Mouse (Mus musculus): ENCODE measurements around the gene Lamp2. TPM values are rescaled to one million over a fixed set of nuclear protein-coding genes. Genes with fewer than 3 reads are reported as not detected.
A peak's percentile ranks its signal among the peaks of the same experiment; 100 is the strongest.

Gene Lamp2
- total RNA-seq, 1 experiment, result 33.1 TPM

DNA sequence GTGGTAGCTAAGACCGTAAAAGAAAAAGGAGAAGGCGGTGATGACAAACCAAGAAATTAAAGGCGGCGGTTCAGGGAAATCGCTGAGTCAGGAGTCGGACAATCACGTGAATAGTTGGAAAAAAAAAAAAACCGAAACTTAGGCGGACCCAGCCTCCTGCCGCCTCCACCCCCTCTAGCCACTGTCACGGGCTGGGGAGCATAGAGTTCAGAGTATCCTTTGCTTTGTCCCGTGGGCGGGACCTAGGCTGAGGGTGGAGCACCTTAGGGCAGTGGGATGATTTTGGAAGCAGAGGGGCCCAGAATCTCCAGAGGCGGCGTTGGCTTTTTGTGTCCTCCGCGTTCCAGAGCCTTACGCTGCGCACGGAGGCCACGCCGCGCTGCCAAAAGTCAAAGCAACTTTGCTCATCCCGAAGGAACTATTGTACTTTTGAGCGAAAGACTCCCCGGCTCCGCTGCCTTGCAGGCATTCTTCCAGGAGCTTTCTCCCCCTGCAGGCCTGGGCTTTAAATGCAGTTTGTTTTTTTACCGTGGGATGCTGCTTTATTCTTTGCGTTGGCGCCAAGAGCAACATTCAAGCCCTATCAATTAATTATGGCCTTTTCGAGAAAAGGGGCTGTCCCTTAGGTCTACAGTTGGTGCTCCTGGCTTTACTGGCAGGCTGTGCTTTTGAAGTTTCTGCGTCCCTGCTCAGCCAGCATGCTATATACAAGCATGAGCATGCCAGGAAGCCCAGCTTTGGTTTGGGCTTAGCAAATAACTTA lies 17.5 kb upstream of the Lamp2 start:
- H3K36me3 ChIP-seq (ENCODE audit: control insufficient read depth, insufficient read depth, low read length, poor library complexity, severe bottlenecking), result no peaks in the 10 kb centered on the region
- H3K9ac ChIP-seq (ENCODE audit: insufficient read depth, low read depth, low read length, poor library complexity, severe bottlenecking), result peak overlapping the region; percentile 78
- DNase-seq (ENCODE audit: low read depth, low spot score), result peak; percentile 79
- no peaks in the 10 kb centered on the region for H3K9me3 ChIP-seq (ENCODE audit: control insufficient read depth, insufficient read depth, low read depth, low read length)
- H3K4me3 ChIP-seq (ENCODE audit: insufficient read depth in 1 of 2, low read depth in 1 of 2, low read length in 2 of 2, poor library complexity in 1 of 2, severe bottlenecking in 1 of 2), result peak overlapping the region; percentile 71 to 74
- peak overlapping the region; percentile 92 for H3K27ac ChIP-seq (ENCODE audit: insufficient read depth, low read depth, low read length, poor library complexity, severe bottlenecking)
- TF ChIP-seq ZC3H11A (IDR thresholded peaks at IDR 0.05; ENCODE audit: borderline replicate concordance, low read depth, low read length), result no peak
- TF ChIP-seq ZNF384 (IDR thresholded peaks at IDR 0.05; ENCODE audit: low read depth, low read length), result peak; percentile 97
- TF ChIP-seq MAFK (IDR thresholded peaks at IDR 0.05; ENCODE audit: insufficient read depth, low read depth, low read length), result peak; percentile 99
- TF ChIP-seq HCFC1 (IDR thresholded peaks at IDR 0.05; ENCODE audit: borderline replicate concordance, insufficient read depth, low read length), result no peak
- no peak for TF ChIP-seq CHD2 (IDR thresholded peaks at IDR 0.05; ENCODE audit: low read depth, low read length)
- peaks cover 0 to 5% of the 10 kb centered on the region in 2 experiments; a peak in 2 of 4 replicates for H3K4me1 ChIP-seq (ENCODE audit: control insufficient read depth in 2 of 2, insufficient read depth in 2 of 2, low read length in 2 of 2, poor library complexity in 1 of 2)
- in situ Hi-C loops (cut with MboI; ENCODE audit: low sequenced_read_pairs in 2 of 2, unreplicated experiment in 2 of 2), result no loop called here

DNA sequence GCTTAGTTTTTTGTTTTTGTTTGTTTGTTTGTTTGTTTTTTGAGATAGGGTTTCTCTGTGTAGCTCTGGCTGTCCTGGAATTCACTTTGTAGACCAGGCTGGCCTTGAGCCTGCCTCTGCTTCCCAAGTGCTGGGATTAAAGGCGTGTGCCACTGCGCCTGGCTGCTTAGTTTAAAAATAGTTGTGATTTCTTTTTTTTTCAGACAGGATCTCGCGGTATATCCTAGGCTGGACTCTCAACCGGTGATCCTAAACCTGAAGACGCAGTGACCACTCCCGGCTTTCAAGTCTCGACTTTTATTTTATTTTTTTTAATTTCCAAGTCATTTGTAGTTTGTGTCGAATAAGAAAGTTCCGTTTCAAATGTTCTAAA lies 16.9 kb upstream of the Lamp2 start:
- in situ Hi-C loops (cut with MboI; ENCODE audit: low sequenced_read_pairs in 2 of 2, unreplicated experiment in 2 of 2), result no loop called here
- Histone ChIP-seq H3K9me3 (ENCODE audit: control insufficient read depth, insufficient read depth, low read depth, low read length) (no peaks in the 10 kb centered on the region), H3K4me1 (ENCODE audit: control insufficient read depth in 2 of 2, insufficient read depth in 2 of 2, low read length in 2 of 2, poor library complexity in 1 of 2) (peaks cover 0 to 5% of the 10 kb centered on the region in 2 experiments; a peak in 2 of 4 replicates), H3K9ac (ENCODE audit: insufficient read depth, low read depth, low read length, poor library complexity, severe bottlenecking) (peak overlapping the region; percentile 38; the same call in 1 of the 2 replicates), H3K27ac (ENCODE audit: insufficient read depth, low read depth, low read length, poor library complexity, severe bottlenecking) (peak overlapping the region; percentile 62; the same call in 1 of the 2 replicates), H3K4me3 (ENCODE audit: insufficient read depth in 1 of 2, low read depth in 1 of 2, low read length in 2 of 2, poor library complexity in 1 of 2, severe bottlenecking in 1 of 2) (peak overlapping the region; percentile 8 to 71; a peak in 3 of 4 replicates), H3K36me3 (ENCODE audit: control insufficient read depth, insufficient read depth, low read length, poor library complexity, severe bottlenecking) (no peaks in the 10 kb centered on the region)
- TF ChIP-seq CHD2 (IDR thresholded peaks at IDR 0.05; ENCODE audit: low read depth, low read length) (peak; percentile 69), MAFK (IDR thresholded peaks at IDR 0.05; ENCODE audit: insufficient read depth, low read depth, low read length) (no peak)
- DNase-seq (ENCODE audit: low read depth, low spot score), result no peak

DNA sequence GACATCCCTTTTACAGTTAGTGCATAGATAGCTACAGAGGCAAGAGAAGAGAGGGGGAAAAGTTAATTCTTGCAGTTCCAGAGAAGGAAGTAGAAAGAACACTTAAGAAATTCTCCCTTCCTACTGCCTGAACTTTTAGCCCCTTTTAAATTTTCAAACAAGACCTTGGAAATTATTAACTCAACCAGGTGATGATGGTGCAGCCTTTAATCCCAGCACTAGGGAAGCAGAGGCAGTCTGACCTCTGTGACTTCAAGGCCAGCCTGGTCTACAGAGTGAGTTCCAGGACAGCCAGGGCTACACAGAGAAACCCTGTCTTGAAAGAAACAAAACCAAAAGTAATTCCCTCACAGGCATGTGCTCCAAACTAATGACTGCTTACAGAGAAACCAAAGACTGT lies 10.0 kb upstream of the Lamp2 start:
- Histone ChIP-seq H3K9ac (ENCODE audit: insufficient read depth, low read depth, low read length, poor library complexity, severe bottlenecking) (no peak overlapping the region), H3K4me1 (ENCODE audit: control insufficient read depth in 2 of 2, insufficient read depth in 2 of 2, low read length in 2 of 2, poor library complexity in 1 of 2) (peaks cover 0 to 2% of the 10 kb centered on the region in 2 experiments; a peak in 2 of 4 replicates), H3K27ac (ENCODE audit: insufficient read depth, low read depth, low read length, poor library complexity, severe bottlenecking) (no peak overlapping the region), H3K36me3 (ENCODE audit: control insufficient read depth, insufficient read depth, low read length, poor library complexity, severe bottlenecking) (no peaks in the 10 kb centered on the region), H3K9me3 (ENCODE audit: control insufficient read depth, insufficient read depth, low read depth, low read length) (no peaks in the 10 kb centered on the region), H3K4me3 (ENCODE audit: insufficient read depth in 1 of 2, low read depth in 1 of 2, low read length in 2 of 2, poor library complexity in 1 of 2, severe bottlenecking in 1 of 2) (no peak overlapping the region)
- no peak for TF ChIP-seq MAFK (IDR thresholded peaks at IDR 0.05; ENCODE audit: insufficient read depth, low read depth, low read length)
- TF ChIP-seq HCFC1 (IDR thresholded peaks at IDR 0.05; ENCODE audit: borderline replicate concordance, insufficient read depth, low read length), result no peak
- TF ChIP-seq ZC3H11A (IDR thresholded peaks at IDR 0.05; ENCODE audit: borderline replicate concordance, low read depth, low read length), result no peak
- no peak for TF ChIP-seq ZNF384 (IDR thresholded peaks at IDR 0.05; ENCODE audit: low read depth, low read length)
- no peak for TF ChIP-seq CHD2 (IDR thresholded peaks at IDR 0.05; ENCODE audit: low read depth, low read length)
- no peak for DNase-seq (ENCODE audit: low read depth, low spot score)
- in situ Hi-C loops (cut with MboI; ENCODE audit: low sequenced_read_pairs in 2 of 2, unreplicated experiment in 2 of 2), result no loop called here

DNA sequence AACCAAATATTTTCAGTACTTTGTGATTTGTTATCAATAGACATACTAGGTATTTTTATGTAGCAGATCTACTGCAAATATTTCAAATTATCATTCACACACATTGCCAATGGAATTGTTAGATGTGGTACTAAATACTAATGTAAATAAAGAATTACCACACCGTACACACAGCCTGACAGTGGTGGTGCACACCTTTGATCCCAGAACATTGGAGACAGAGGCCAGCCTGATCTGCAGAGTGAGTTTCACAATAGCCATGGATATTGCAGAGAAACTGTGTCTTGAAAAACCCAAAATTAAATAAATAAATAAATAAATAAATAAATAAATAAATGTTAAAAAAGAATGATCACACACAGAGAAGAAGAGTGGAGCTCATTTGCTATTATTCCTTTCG lies 6.9 kb upstream of the Lamp2 start:
- Histone ChIP-seq H3K9me3 (ENCODE audit: control insufficient read depth, insufficient read depth, low read depth, low read length) (no peaks in the 10 kb centered on the region), H3K27ac (ENCODE audit: insufficient read depth, low read depth, low read length, poor library complexity, severe bottlenecking) (no peak overlapping the region), H3K36me3 (ENCODE audit: control insufficient read depth, insufficient read depth, low read length, poor library complexity, severe bottlenecking) (no peaks in the 10 kb centered on the region), H3K4me3 (ENCODE audit: insufficient read depth in 1 of 2, low read depth in 1 of 2, low read length in 2 of 2, poor library complexity in 1 of 2, severe bottlenecking in 1 of 2) (no peak overlapping the region), H3K9ac (ENCODE audit: insufficient read depth, low read depth, low read length, poor library complexity, severe bottlenecking) (no peak overlapping the region), H3K4me1 (ENCODE audit: control insufficient read depth in 2 of 2, insufficient read depth in 2 of 2, low read length in 2 of 2, poor library complexity in 1 of 2) (no peaks in the 10 kb centered on the region)
- in situ Hi-C loops (cut with MboI; ENCODE audit: low sequenced_read_pairs in 2 of 2, unreplicated experiment in 2 of 2), result no loop called here
- no peak for DNase-seq (ENCODE audit: low read depth, low spot score)
- no peak for TF ChIP-seq ZNF384 (IDR thresholded peaks at IDR 0.05; ENCODE audit: low read depth, low read length)
- no peak for TF ChIP-seq ZC3H11A (IDR thresholded peaks at IDR 0.05; ENCODE audit: borderline replicate concordance, low read depth, low read length)
- no peak for TF ChIP-seq HCFC1 (IDR thresholded peaks at IDR 0.05; ENCODE audit: borderline replicate concordance, insufficient read depth, low read length)
- TF ChIP-seq CHD2 (IDR thresholded peaks at IDR 0.05; ENCODE audit: low read depth, low read length), result no peak
- TF ChIP-seq MAFK (IDR thresholded peaks at IDR 0.05; ENCODE audit: insufficient read depth, low read depth, low read length), result no peak
